Mouse (Mus musculus): ENCODE measurements around the gene Tulp1. TPM values are rescaled to one million over a fixed set of nuclear protein-coding genes. Genes with fewer than 3 reads are reported as not detected.
A peak's percentile ranks its signal among the peaks of the same experiment; 100 is the strongest.

Gene Tulp1
- polyA plus RNA-seq, 1 experiment = 0.51 TPM

DNA sequence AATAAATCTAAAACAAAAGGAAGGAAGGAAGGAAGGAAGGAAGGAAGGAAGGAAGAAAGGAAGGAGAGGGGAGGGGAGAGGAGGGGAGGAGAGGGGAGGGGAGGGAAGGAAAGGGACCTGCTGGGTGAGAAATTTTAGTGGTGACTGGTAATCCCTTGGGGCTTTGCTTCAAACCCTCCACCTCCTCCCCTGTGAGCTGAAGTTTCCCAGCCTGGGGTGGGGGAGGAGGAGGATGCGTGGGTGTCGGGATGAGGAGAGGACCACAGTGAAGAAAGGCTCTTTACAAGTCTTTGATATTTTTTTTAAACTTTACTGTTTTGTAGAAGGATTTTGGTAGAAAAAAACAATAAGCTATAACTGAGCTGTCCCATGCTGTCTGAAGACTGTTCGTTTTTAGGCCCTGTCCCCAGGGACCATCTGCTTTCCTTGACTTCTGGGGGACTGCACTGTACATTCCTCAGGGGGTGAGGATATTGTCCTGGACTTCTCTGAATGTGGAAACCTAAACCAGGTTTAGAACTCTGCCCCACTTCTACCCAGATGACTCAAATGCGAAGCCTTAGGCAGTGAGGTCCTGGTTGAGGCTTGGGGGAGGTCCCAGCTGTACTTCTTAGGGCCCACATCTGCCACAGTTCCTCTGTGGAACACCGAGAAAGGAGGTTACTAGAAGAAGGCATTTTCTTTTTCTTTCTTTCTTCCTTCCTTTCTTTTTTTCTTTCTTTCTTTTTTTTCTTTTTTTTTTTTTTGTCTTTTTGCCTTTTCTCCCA lies 53.5 kb downstream of the Tulp1 start:
- Histone ChIP-seq H3K4me1 (ENCODE audit: control insufficient read depth, insufficient read depth, low read length) (0 out of 2 replicates have a peak, but pooled peaks cover 4% of the 10 kb centered on the region), H3K27ac (ENCODE audit: insufficient read depth, low read length) (peak overlapping the region; percentile 78), H3K4me3 (ENCODE audit: insufficient read depth, low read length) (no peak overlapping the region)
- no peak for TF ChIP-seq POLR2A (IDR thresholded peaks at IDR 0.05; ENCODE audit: low read depth, low read length)

DNA sequence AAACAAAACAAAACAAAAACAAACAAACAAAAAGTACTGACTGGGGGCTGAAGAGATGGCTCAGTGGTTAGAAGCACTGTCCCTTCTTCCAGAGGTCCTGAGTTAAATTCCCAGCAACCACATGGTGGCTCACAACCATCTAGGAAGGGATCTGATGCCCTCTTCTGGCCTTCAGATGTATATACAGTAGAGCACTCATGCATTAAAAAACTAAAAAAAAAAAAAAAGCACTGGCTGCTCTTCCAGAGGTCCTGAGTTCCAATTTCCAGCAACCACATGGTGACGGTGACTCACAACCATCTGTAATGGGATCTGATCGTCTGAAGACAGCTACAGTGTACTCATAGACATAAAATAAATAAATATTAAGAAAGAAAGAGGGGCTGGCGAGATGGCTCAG lies 54.2 kb downstream of the Tulp1 start:
- TF ChIP-seq POLR2A (IDR thresholded peaks at IDR 0.05; ENCODE audit: low read depth, low read length) (no peak), CTCF (IDR thresholded peaks at IDR 0.05; ENCODE audit: borderline replicate concordance, insufficient read depth, low read length) (no peak)
- H3K27ac ChIP-seq (ENCODE audit: insufficient read depth, low read length) = no peak overlapping the region
- H3K4me1 ChIP-seq (ENCODE audit: control insufficient read depth, insufficient read depth, low read length) = 0 out of 2 replicates have a peak, but pooled peaks cover 4% of the 10 kb centered on the region
- H3K4me3 ChIP-seq (ENCODE audit: insufficient read depth, low read length) = no peak overlapping the region

DNA sequence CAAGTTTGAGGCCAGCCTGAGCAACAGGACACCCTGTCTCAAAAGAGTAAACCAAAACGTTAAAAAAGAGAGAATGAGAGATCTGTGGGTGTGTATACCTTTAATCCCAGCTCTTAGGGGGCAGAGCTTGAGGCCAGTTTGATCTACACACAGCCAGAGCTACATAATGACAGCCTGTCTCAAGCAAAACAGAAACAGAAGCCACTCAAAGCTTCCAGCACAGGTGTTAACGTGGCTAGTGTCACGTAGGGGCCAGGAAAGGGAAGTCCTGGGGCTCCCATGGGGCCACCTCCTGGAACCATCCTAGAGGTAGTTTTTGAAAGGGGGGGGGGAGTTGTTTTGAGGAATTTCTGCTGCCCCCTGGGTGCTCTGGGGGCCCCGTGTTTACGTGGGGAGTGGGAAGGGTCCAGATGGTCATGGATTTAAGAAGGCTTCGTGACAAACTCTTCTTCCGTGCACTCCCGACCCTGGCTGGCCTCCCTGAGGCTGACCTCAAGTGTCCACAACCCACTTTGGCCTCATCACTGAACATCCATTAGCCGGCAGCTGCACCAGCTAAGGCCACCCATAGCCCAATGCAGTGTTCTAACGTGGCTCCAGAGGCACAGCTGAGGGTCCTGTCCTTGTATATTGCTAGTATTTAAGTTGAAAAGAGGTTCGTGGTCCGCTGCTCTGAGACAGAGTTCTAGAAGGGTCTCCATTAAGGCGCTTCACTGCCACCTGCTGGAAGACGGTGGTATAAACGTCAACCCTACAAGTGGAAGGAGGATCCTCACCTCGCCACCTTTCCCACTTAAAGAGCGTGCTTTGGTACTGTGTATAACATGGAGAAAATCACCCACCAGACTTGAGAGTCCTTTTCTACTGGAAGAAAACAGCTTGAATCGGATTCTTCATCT lies 56.5 kb downstream of the Tulp1 start:
- no peak overlapping the region for H3K27ac ChIP-seq (ENCODE audit: insufficient read depth, low read length)
- no peaks in the 10 kb centered on the region for H3K4me1 ChIP-seq (ENCODE audit: control insufficient read depth, insufficient read depth, low read length)
- peak; percentile 62; the same call in 1 of the 2 replicates for TF ChIP-seq CTCF (IDR thresholded peaks at IDR 0.05; ENCODE audit: borderline replicate concordance, insufficient read depth, low read length)
- no peak for TF ChIP-seq POLR2A (IDR thresholded peaks at IDR 0.05; ENCODE audit: low read depth, low read length)
- H3K4me3 ChIP-seq (ENCODE audit: insufficient read depth, low read length) = no peak overlapping the region

DNA sequence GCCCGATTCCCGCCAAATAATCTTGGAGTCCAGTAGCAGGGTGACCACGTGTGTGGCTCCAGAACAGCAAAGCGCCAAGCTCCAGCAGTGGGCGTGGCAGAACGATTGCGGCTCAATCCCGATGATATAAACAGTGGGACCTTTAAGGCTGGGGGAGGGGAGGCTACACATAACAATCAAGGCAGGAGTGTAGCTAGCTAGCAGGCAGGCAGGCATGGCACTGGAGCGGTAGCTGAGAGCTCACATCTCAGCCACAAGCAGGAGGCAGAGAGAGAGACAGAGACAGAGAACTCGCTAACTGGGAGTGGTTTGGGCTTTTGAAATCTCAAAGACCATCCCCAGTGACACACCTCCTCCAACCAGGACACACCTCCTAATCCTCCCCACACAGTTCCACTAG lies 59.9 kb downstream of the Tulp1 start:
- H3K4me1 ChIP-seq (ENCODE audit: control insufficient read depth, insufficient read depth, low read length) = no peaks in the 10 kb centered on the region
- TF ChIP-seq CTCF (IDR thresholded peaks at IDR 0.05; ENCODE audit: borderline replicate concordance, insufficient read depth, low read length) = no peak
- no peak for TF ChIP-seq POLR2A (IDR thresholded peaks at IDR 0.05; ENCODE audit: low read depth, low read length)
- no peak overlapping the region for H3K4me3 ChIP-seq (ENCODE audit: insufficient read depth, low read length)
- H3K27ac ChIP-seq (ENCODE audit: insufficient read depth, low read length) = no peak overlapping the region

Other genes with a start within 250 kb of the Tulp1 start
- gene Scube3, start 223.1 kb downstream of the Tulp1 start, polyA plus RNA-seq (2011; ENCODE audit: insufficient read length, low read depth, missing spikeins) = 3.3 and 4.7 TPM in 2 replicates
- 12.8 and 15.8 TPM in 2 replicates for gene Zfp523, start 188.1 kb downstream of the Tulp1 start, polyA plus RNA-seq (2011; ENCODE audit: insufficient read length, low read depth, missing spikeins)
- 26.2 and 26.5 TPM in 2 replicates for gene Def6, start 157.4 kb downstream of the Tulp1 start, polyA plus RNA-seq (2011; ENCODE audit: insufficient read length, low read depth, missing spikeins)
- 31.6 and 36.1 TPM in 2 replicates for gene Ppard, start 132.5 kb downstream of the Tulp1 start, polyA plus RNA-seq (2011; ENCODE audit: insufficient read length, low read depth, missing spikeins)
- 22.3 and 23.4 TPM in 2 replicates for gene Fance, start 51.7 kb downstream of the Tulp1 start, polyA plus RNA-seq (2011; ENCODE audit: insufficient read length, low read depth, missing spikeins)
- gene Rpl10a, start 36.8 kb downstream of the Tulp1 start, polyA plus RNA-seq (2011; ENCODE audit: insufficient read length, low read depth, missing spikeins) = 1,157 and 1,234 TPM in 2 replicates
- gene Tead3, start 14.4 kb downstream of the Tulp1 start, polyA plus RNA-seq (2011; ENCODE audit: insufficient read length, low read depth, missing spikeins) = 58.5 and 64.0 TPM in 2 replicates
- 30.7 and 31.3 TPM in 2 replicates for gene Fkbp5, start 152.3 kb upstream of the Tulp1 start, polyA plus RNA-seq (2011; ENCODE audit: insufficient read length, low read depth, missing spikeins)
- not detected in 2 replicates for gene Armc12, start 165.6 kb upstream of the Tulp1 start, polyA plus RNA-seq (2011; ENCODE audit: insufficient read length, low read depth, missing spikeins)
- not detected in 2 replicates for gene Clpsl2, start 184.2 kb upstream of the Tulp1 start, polyA plus RNA-seq (2011; ENCODE audit: insufficient read length, low read depth, missing spikeins)
- not detected in 2 replicates for gene Clps, start 195.5 kb upstream of the Tulp1 start, polyA plus RNA-seq (2011; ENCODE audit: insufficient read length, low read depth, missing spikeins)
- not detected in 2 replicates for gene Lhfpl5, start 210.4 kb upstream of the Tulp1 start, polyA plus RNA-seq (2011; ENCODE audit: insufficient read length, low read depth, missing spikeins)

All from embryonic fibroblast, embryonic 13.5 days (primary cell).